Comparison of ENCODE assay signal across 8 mouse cellular contexts in genomic region chr6:34318172-34318571, GRCm38 (mm10). TPM values are rescaled to one million over a fixed set of nuclear protein-coding genes. Genes with fewer than 3 reads are reported as not detected.
DNase-seq lines count a peak whose midpoint lies in the region; TF ChIP-seq lines count a peak whose summit lies in the region.

No protein-coding gene starts in this region.

- no peak for TF ChIP-seq POLR2A in liver, adult 2 months (IDR thresholded peaks at IDR 0.05; ENCODE audit: extremely low read depth, insufficient read depth, low read length)
- TF ChIP-seq POLR2A in thymus, adult 2 months (IDR thresholded peaks at IDR 0.05; ENCODE audit: control insufficient read depth, extremely low read depth, insufficient read depth, low read length, poor library complexity) = no peak

- H3K36me3 ChIP-seq in liver, adult 2 months (ENCODE audit: control insufficient read depth, insufficient read depth, low read length) = no peaks in the 10 kb centered on the region
- H3K36me3 ChIP-seq in thymus, adult 2 months (ENCODE audit: control insufficient read depth, insufficient read depth, low read length) = no peaks in the 10 kb centered on the region

- H3K4me3 ChIP-seq in liver, adult 2 months (ENCODE audit: insufficient read depth, low read depth, low read length) = peak overlapping the region; percentile 80; the same call in 1 of the 2 replicates
- H3K4me3 ChIP-seq in thymus, adult 2 months (ENCODE audit: control insufficient read depth, insufficient read depth, low read length) = no peak overlapping the region

- no peaks in the 10 kb centered on the region for H3K79me2 ChIP-seq in liver, adult 2 months (ENCODE audit: control insufficient read depth, insufficient read depth, low read length)

- no peak for TF ChIP-seq CTCF in liver, adult 2 months (IDR thresholded peaks at IDR 0.05; ENCODE audit: low read depth, low read length)
- no peak for TF ChIP-seq CTCF in thymus, adult 2 months (IDR thresholded peaks at IDR 0.05; ENCODE audit: borderline replicate concordance, control insufficient read depth, extremely low read depth, insufficient read depth, low read length, poor library complexity)

- peaks cover 5% of the 10 kb centered on the region for H3K4me1 ChIP-seq in liver, adult 2 months (ENCODE audit: control insufficient read depth, insufficient read depth, low read length)
- peaks cover 3% of the 10 kb centered on the region for H3K4me1 ChIP-seq in thymus, adult 2 months (replicated peaks; ENCODE audit: control insufficient read depth, insufficient read depth, low read length)

- peak; percentile 8 for DNase-seq in embryo, embryonic 11 days
- DNase-seq in embryo, embryonic 9.5 days (ENCODE audit: extremely low spot score) = no peak
- DNase-seq in testis, postnatal 10 days (ENCODE audit: low spot score) = peak; percentile 78
- DNase-seq in testis, postnatal 14 days (ENCODE audit: low spot score) = no peak
- DNase-seq in heart, postnatal 4 days = peak; percentile 55
- DNase-seq in liver, adult 2 months (ENCODE audit: extremely low read depth, low read depth, low spot score) = no peak
- DNase-seq in thymus, adult 2 months = peak; percentile 8
- DNase-seq in right cerebral cortex, adult 2 months (ENCODE audit: low spot score in 2 of 2) = no peak

- 35% methylated on average over 5 of the region's 5 CpGs for WGBS in liver, adult 2 months
- WGBS in thymus, adult 2 months = 44% methylated on average over 5 of the region's 5 CpGs

- no peak overlapping the region for H3K9ac ChIP-seq in liver, adult 2 months (ENCODE audit: low read depth, low read length)

- H3K27ac ChIP-seq in liver, adult 2 months (replicated peaks; ENCODE audit: insufficient read depth, low read depth, low read length) = no peak overlapping the region
- H3K27ac ChIP-seq in thymus, adult 2 months (ENCODE audit: control insufficient read depth, insufficient read depth, low read length) = no peak overlapping the region

- H3K27me3 ChIP-seq in liver, adult 2 months (ENCODE audit: control insufficient read depth, insufficient read depth, low read length) = no peaks in the 10 kb centered on the region
- no peaks in the 10 kb centered on the region for H3K27me3 ChIP-seq in thymus, adult 2 months (ENCODE audit: control insufficient read depth, insufficient read depth, low read length)

RNA-seq across cellular contexts. Expression of gene Akr1b3, which starts 0.9 kb away (rescaled TPM):
- total RNA-seq in heart, postnatal 4 days (2021) = 100 to 1,000 TPM; 142 to 151 TPM
- total RNA-seq in liver, adult 2 months (2014; rRNA removed) = 17.5 and 18.3 TPM in 2 replicates
- polyA plus RNA-seq in liver, adult 2 months (2012; rRNA removed) = 11.6 and 14.0 TPM in 2 replicates
- 228 and 281 TPM in 2 replicates for polyA plus RNA-seq in thymus, adult 2 months (2012; rRNA removed)

RNA-seq across cellular contexts. Expression of gene Akr1b8, which starts 35.7 kb away (rescaled TPM):
- 1 to 10 TPM; 7.0 to 8.0 TPM for total RNA-seq in heart, postnatal 4 days (2021)
- 2.9 and 4.4 TPM in 2 replicates for total RNA-seq in liver, adult 2 months (2014; rRNA removed)
- 0.73 and 1.5 TPM in 2 replicates for polyA plus RNA-seq in liver, adult 2 months (2012; rRNA removed)
- 1.2 and 1.4 TPM in 2 replicates for polyA plus RNA-seq in thymus, adult 2 months (2012; rRNA removed)

Comparison
In these comparisons a context has a peak if more than half of its experiments do, and no peak if none do; other contexts are left out.
1. DNase-seq: peak in embryo, embryonic 11 days (single experiment), testis, postnatal 10 days (single experiment), heart, postnatal 4 days (single experiment) and thymus, adult 2 months (single experiment); none in embryo, embryonic 9.5 days (single experiment), testis, postnatal 14 days (single experiment), liver, adult 2 months (single experiment) and right cerebral cortex, adult 2 months (0 of 2).